Mouse (Mus musculus) heart, embryonic 16.5 days (tissue): ENCODE data around the gene Cep41. TPM values are rescaled to one million over a fixed set of nuclear protein-coding genes. Genes with fewer than 3 reads are reported as not detected.
A peak's percentile ranks its signal among the peaks of the same experiment; 100 is the strongest.

ENCODE experiments used
- ATAC-seq: fragments of 200-750 bp; cut with Nextera tagmentation; replicated peaks from 2 replicates; pipeline ENCODE4 v1.8.0; 2017; ENCODE audit warnings: moderate number of reproducible peaks; ENCODE audit not compliant: insufficient read depth, low FRiP score; ENCODE audit errors: extremely low read depth
- H3K27ac ChIP-seq: fragments of 300-500 bp; sonication (generic); 2 replicates; pipeline ENCODE4 v1.5.1; 2014; ENCODE audit warnings: mild to moderate bottlenecking, low read length, control low read depth, moderate library complexity
- H3K27me3 ChIP-seq: fragments of 300-500 bp; sonication (generic); 2 replicates; pipeline ENCODE4 v1.6.1; 2014; ENCODE audit warnings: low read length, mixed read lengths; ENCODE audit not compliant: control insufficient read depth, insufficient read depth
- H3K36me3 ChIP-seq: fragments of 300-500 bp; sonication (generic); 2 replicates; pipeline ENCODE4 v1.6.1; 2014; ENCODE audit not compliant: control insufficient read depth, insufficient read depth
- H3K4me1 ChIP-seq: fragments of 300-500 bp; sonication (generic); 2 replicates; pipeline ENCODE4 v1.6.1; 2014; ENCODE audit warnings: low read length, mixed read lengths; ENCODE audit not compliant: control insufficient read depth, insufficient read depth
- H3K4me2 ChIP-seq: fragments of 300-500 bp; sonication (generic); 2 replicates; pipeline ENCODE4 v1.6.1; 2014; ENCODE audit warnings: low read depth, mild to moderate bottlenecking, control low read depth, low read length
- H3K4me3 ChIP-seq: fragments of 300-500 bp; sonication (generic); 2 replicates; pipeline ENCODE4 v1.5.1; 2014; ENCODE audit warnings: mild to moderate bottlenecking, control low read depth, low read length
- H3K9ac ChIP-seq: fragments of 300-500 bp; sonication (generic); 2 replicates; pipeline ENCODE4 v1.6.1; 2014; ENCODE audit warnings: low read length, control low read depth
- H3K9me3 ChIP-seq: fragments of 300-500 bp; sonication (generic); replicated peaks from 2 replicates; pipeline ENCODE4 v1.6.1; 2016; ENCODE audit warnings: low read length; ENCODE audit not compliant: control insufficient read depth
- WGBS: fragments of 180-500 bp; shearing (Covaris S2); extraction: QIAGEN DNeasy Blood & Tissue Kit; methylation state at CpG from one replicate; pipeline ENCODE4 v1.1.7; 2014; 5-methylcytosine and 5-hydroxymethylcytosine counted together
- polyA plus RNA-seq: library from polyadenylated mRNA; unstranded; fragments of >200 nt; fragmentation: Nextera tagmentation; extraction: Ambion mirVana; gene quantifications from 2 replicates; pipeline ENCODE4 v1.2.1, GENCODE M21; 2015

Gene Cep41
- polyA plus RNA-seq, 1 experiment from 2014 or later, result 10.5 TPM

DNA sequence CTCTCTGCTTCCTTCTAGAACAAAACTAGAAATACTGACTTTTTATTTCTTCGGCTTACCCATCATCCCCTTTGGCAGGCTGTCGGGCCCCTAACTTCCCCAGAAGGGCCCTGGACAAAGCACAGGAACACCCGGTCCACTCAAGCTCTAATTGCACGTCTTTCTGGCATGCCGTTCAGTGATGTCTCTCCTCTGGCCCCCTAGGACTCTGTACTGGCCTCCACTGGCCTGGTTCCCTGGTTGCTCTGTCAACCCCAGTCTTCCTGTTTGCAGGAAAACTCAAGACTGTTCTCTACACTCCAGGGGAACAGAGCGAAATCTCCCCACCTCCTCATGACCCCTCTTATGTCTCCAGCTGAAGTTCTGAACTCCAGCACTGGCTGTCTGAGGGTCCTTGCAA lies 74.8 kb downstream of the Cep41 start:
- Histone ChIP-seq H3K9me3 (no peaks in the 10 kb centered on the region), H3K36me3 (no peaks in the 10 kb centered on the region), H3K4me3 (no peak overlapping the region), H3K9ac (0 out of 2 replicates have a peak overlapping the region, but pooled peaks have one; percentile 10), H3K27me3 (no peaks in the 10 kb centered on the region), H3K27ac (peak overlapping the region; percentile 24; the same call in 1 of the 2 replicates), H3K4me2 (no peak overlapping the region), H3K4me1 (peaks cover 52% of the 10 kb centered on the region)
- ATAC-seq, result no peak
- WGBS, result 47% methylated on average over 6 of the region's 6 CpGs

DNA sequence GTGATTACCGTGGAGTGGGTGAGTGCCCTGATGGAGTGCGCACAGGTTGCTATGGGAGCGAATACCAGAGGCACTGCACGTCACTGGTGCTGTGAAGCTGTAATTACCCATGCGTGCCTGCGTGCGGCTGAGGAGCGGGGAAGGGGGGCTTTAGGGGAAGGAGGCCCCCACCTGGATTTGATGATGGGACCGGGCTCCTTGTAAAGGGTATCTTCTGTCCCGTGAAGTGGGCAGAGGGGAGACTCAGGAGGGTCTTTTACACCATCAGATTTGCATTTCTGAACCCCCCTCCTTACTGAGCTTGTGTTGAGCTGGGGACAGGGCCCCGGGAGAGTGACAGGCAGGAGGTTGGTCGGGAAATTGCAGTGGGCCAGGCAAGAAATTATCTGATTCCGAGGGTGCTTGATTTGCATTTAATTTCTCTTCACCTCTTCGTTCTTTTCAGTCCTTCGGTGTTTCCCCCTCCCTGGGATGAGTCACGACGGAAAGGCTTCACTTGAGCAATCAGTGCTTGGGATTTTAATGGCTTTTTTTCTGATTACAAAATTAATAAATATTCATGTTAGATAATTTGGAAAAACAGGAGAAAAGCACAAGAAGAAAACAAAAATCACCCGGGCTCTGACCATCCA lies 75.5 kb downstream of the Cep41 start:
- H3K4me1 ChIP-seq, result peaks cover 49% of the 10 kb centered on the region
- H3K36me3 ChIP-seq, result no peaks in the 10 kb centered on the region
- ATAC-seq, result no peak; the same call in 1 of the 2 replicates
- peak overlapping the region; percentile 43; the same call in 1 of the 2 replicates for H3K4me2 ChIP-seq
- no peaks in the 10 kb centered on the region for H3K27me3 ChIP-seq
- WGBS, result 25% methylated on average over 18 of the region's 18 CpGs
- peak overlapping the region; percentile 11 for H3K9ac ChIP-seq
- H3K9me3 ChIP-seq, result no peaks in the 10 kb centered on the region
- no peak overlapping the region; the same call in 1 of the 2 replicates for H3K27ac ChIP-seq
- 0 out of 2 replicates have a peak overlapping the region, but pooled peaks have one; percentile 5 for H3K4me3 ChIP-seq

GRCm38 (mm10) chr6:30617020-30617958 lies 76.3 kb downstream of the Cep41 start:
- Histone ChIP-seq H3K9me3 (no peaks in the 10 kb centered on the region), H3K4me2 (peak overlapping the region; percentile 43; the same call in 1 of the 2 replicates), H3K9ac (peak overlapping the region; percentile 12), H3K27ac (0 out of 2 replicates have a peak overlapping the region, but pooled peaks have one; percentile 41), H3K36me3 (no peaks in the 10 kb centered on the region), H3K4me1 (peaks cover 41% of the 10 kb centered on the region), H3K4me3 (0 out of 2 replicates have a peak overlapping the region, but pooled peaks have one; percentile 5), H3K27me3 (no peaks in the 10 kb centered on the region)
- 17% methylated on average over 13 of the region's 13 CpGs for WGBS
- ATAC-seq, result no peak

GRCm38 (mm10) chr6:30616491-30616941 lies 77.0 kb downstream of the Cep41 start:
- H3K27ac ChIP-seq, result no peak overlapping the region
- H3K4me2 ChIP-seq, result no peak overlapping the region
- peaks cover 37% of the 10 kb centered on the region for H3K4me1 ChIP-seq
- H3K4me3 ChIP-seq, result no peak overlapping the region
- H3K36me3 ChIP-seq, result no peaks in the 10 kb centered on the region
- WGBS, result 28% methylated on average over 8 of the region's 8 CpGs
- H3K27me3 ChIP-seq, result no peaks in the 10 kb centered on the region
- no peaks in the 10 kb centered on the region for H3K9me3 ChIP-seq
- H3K9ac ChIP-seq, result 0 out of 2 replicates have a peak overlapping the region, but pooled peaks have one; percentile 12
- no peak for ATAC-seq

DNA sequence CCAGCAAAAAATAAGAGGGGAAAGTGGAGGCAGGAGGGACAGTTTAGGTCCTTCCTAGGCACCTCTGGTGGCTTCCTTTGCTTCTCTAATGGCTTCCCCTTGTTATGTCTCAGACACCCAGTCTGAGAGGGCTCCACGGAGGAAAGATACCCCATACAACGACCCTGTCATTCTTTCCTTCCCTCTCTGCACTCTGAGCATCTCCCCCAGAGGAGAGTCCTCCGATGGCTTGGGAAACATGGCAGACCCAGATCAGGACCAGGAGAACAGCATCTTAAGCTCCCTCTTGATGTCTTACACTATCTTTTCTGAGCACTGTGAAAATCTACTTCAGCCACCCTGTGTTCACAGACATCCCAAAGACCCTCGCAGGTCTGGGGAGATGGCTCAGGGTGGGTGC lies 77.8 kb downstream of the Cep41 start:
- ATAC-seq, result no peak
- Histone ChIP-seq H3K9me3 (no peaks in the 10 kb centered on the region), H3K4me3 (no peak overlapping the region), H3K9ac (no peak overlapping the region), H3K4me2 (no peak overlapping the region), H3K27ac (no peak overlapping the region), H3K36me3 (no peaks in the 10 kb centered on the region), H3K4me1 (peaks cover 29% of the 10 kb centered on the region), H3K27me3 (no peaks in the 10 kb centered on the region)
- WGBS, result 51% methylated on average over 4 of the region's 4 CpGs

DNA sequence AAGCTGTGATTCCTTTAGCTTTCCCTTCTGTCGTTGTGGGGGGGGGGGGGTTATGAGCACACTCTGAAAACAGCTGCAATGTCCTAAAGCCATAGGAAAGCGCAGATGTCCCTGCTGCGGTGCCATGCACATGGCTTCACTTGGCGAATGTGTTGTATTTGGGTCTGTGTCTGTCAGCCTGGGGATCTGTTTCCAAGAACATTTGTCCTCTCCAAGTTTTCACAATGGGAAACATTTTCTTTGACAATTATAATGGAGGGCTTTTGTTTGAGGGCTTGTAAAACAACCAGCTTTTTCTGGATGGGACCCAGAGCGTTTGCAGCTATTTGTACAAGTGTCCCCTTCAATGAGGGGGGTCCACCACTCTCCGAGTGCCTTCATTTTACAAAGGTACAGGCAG lies 79.3 kb downstream of the Cep41 start:
- Histone ChIP-seq H3K4me3 (no peak overlapping the region), H3K27me3 (no peaks in the 10 kb centered on the region), H3K9ac (no peak overlapping the region), H3K27ac (no peak overlapping the region), H3K9me3 (no peaks in the 10 kb centered on the region), H3K4me1 (peaks cover 29% of the 10 kb centered on the region), H3K36me3 (no peaks in the 10 kb centered on the region), H3K4me2 (no peak overlapping the region)
- no peak for ATAC-seq
- WGBS, result 82% methylated on average over 6 of the region's 6 CpGs

GRCm38 (mm10) chr6:30611212-30611611 lies 82.3 kb downstream of the Cep41 start:
- Histone ChIP-seq H3K9me3 (no peaks in the 10 kb centered on the region), H3K9ac (no peak overlapping the region), H3K4me2 (no peak overlapping the region), H3K36me3 (no peaks in the 10 kb centered on the region), H3K4me1 (peaks cover 3% of the 10 kb centered on the region), H3K4me3 (no peak overlapping the region), H3K27ac (no peak overlapping the region), H3K27me3 (no peaks in the 10 kb centered on the region)
- 77% methylated on average over 5 of the region's 5 CpGs for WGBS
- no peak for ATAC-seq

DNA sequence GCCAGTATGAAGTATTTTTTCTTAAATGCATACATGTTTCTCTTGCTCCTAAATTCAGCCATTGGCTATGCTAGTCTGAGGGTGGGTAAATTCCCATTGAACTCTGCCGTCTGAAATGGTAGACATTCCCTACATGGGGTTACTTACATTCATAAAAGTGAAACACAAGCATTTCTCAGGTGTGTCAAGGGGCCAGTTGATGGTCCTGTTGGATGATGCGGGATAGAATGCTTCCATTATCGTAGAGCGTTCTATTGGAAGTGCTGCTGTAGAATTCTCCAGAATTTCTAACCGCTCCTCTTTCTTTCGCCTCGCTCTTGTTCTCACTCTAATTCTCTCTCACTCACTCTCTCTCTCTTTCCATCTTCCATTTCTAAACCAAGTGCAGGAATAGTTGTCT lies 82.8 kb downstream of the Cep41 start, which contains the start of gene Cpa5:
Cpa5 (plus strand) TSS at position 301 of the 400 bp plus-strand sequence.
- no peak within 1 kb of the TSS for H3K27ac ChIP-seq
- no peak within 1 kb of the TSS for H3K4me3 ChIP-seq
- no peak within 1 kb of the TSS for H3K4me2 ChIP-seq
- 96% methylated on average over 7 of the region's 7 CpGs for WGBS
- no peaks in the 10 kb centered on the region for H3K9me3 ChIP-seq
- no peak within 1 kb of the TSS for H3K9ac ChIP-seq
- no peak for ATAC-seq
- no peaks in the 10 kb centered on the region for H3K27me3 ChIP-seq
- no peaks in the 10 kb centered on the region for H3K36me3 ChIP-seq
- H3K4me1 ChIP-seq, result no peaks in the 10 kb centered on the region
